Mouse (Mus musculus): ENCODE data around the gene Slc47a1.
A peak's percentile ranks its signal among the peaks of the same experiment; 100 is the strongest.
"Not testable (repeated sequence)": the region's sequence is repeated elsewhere in the genome, so short reads cannot be mapped to it uniquely, and the experiment has no call there.

Gene Slc47a1

GRCm38 (mm10) chr11:61377881-61378613 is at the start of gene Slc47a1:
Gene Slc47a1, minus strand, starts transcription at chr11:61378345.
- DNase-seq (ENCODE audit: low spot score in 2 of 2) = no peak

- DNase-seq (ENCODE audit: low spot score in 2 of 2) = no peak
Observed at GRCm38 (mm10) chr11:61419253-61419652, 41.1 kb upstream of the Slc47a1 start.

- DNase-seq (ENCODE audit: low spot score in 2 of 2) = peak; percentile 38 to 55
Observed at GRCm38 (mm10) chr11:61417945-61418551, 39.9 kb upstream of the Slc47a1 start.

- DNase-seq (ENCODE audit: low spot score in 2 of 2) = not testable (repeated sequence)
Observed at GRCm38 (mm10) chr11:61416540-61416939, 38.4 kb upstream of the Slc47a1 start.

- no peak for DNase-seq (ENCODE audit: low spot score in 2 of 2)
Observed at GRCm38 (mm10) chr11:61415444-61415843, 37.3 kb upstream of the Slc47a1 start.

GRCm38 (mm10) chr11:61414560-61414959 is 36.4 kb upstream of the Slc47a1 start:
- DNase-seq (ENCODE audit: low spot score in 2 of 2) = no peak

GRCm38 (mm10) chr11:61413411-61413810 is 35.3 kb upstream of the Slc47a1 start:
- no peak for DNase-seq (ENCODE audit: low spot score in 2 of 2)

- DNase-seq (ENCODE audit: low spot score in 2 of 2) = no peak
Observed at GRCm38 (mm10) chr11:61411809-61412208, 33.7 kb upstream of the Slc47a1 start.

- DNase-seq (ENCODE audit: low spot score in 2 of 2) = no peak
Observed at GRCm38 (mm10) chr11:61411221-61411620, 33.1 kb upstream of the Slc47a1 start.

- DNase-seq (ENCODE audit: low spot score in 2 of 2) = peak; percentile 18 to 52
Observed at GRCm38 (mm10) chr11:61410129-61410528, 32.0 kb upstream of the Slc47a1 start.

- DNase-seq (ENCODE audit: low spot score in 2 of 2) = no peak
Observed at GRCm38 (mm10) chr11:61409051-61409450, 30.9 kb upstream of the Slc47a1 start.

- DNase-seq (ENCODE audit: low spot score in 2 of 2) = peak; percentile 31 to 40
Observed at GRCm38 (mm10) chr11:61408184-61409027, 30.3 kb upstream of the Slc47a1 start.

- peak; percentile 74 to 76 for DNase-seq (ENCODE audit: low spot score in 2 of 2)
Observed at GRCm38 (mm10) chr11:61407638-61408183, 29.6 kb upstream of the Slc47a1 start.

- no peak for DNase-seq (ENCODE audit: low spot score in 2 of 2)
Observed at GRCm38 (mm10) chr11:61401794-61402193, 23.6 kb upstream of the Slc47a1 start.

- no peak for DNase-seq (ENCODE audit: low spot score in 2 of 2)
Observed at GRCm38 (mm10) chr11:61400681-61401346, 22.7 kb upstream of the Slc47a1 start.

- not testable (repeated sequence) for DNase-seq (ENCODE audit: low spot score in 2 of 2)
Observed at GRCm38 (mm10) chr11:61397423-61398043, 19.4 kb upstream of the Slc47a1 start.

- DNase-seq (ENCODE audit: low spot score in 2 of 2) = no peak
Observed at GRCm38 (mm10) chr11:61388936-61389335, 10.8 kb upstream of the Slc47a1 start.

GRCm38 (mm10) chr11:61388012-61388411 is 9.9 kb upstream of the Slc47a1 start:
- no peak for DNase-seq (ENCODE audit: low spot score in 2 of 2)

- no peak for DNase-seq (ENCODE audit: low spot score in 2 of 2)
Observed at GRCm38 (mm10) chr11:61387233-61387632, 9.1 kb upstream of the Slc47a1 start.

GRCm38 (mm10) chr11:61385725-61386124 is 7.6 kb upstream of the Slc47a1 start:
- DNase-seq (ENCODE audit: low spot score in 2 of 2) = no peak

GRCm38 (mm10) chr11:61381272-61381671 is 3.1 kb upstream of the Slc47a1 start:
- DNase-seq (ENCODE audit: low spot score in 2 of 2) = no peak

All from spleen, postnatal 36 days (tissue).